Mouse (Mus musculus) myocyte (in vitro differentiated cells): ENCODE data around the gene Tmem145. TPM values are rescaled to one million over a fixed set of nuclear protein-coding genes. Genes with fewer than 3 reads are reported as not detected.
"Not testable (repeated sequence)": the region's sequence is repeated elsewhere in the genome, so short reads cannot be mapped to it uniquely, and the experiment has no call there.

ENCODE experiments used
- H3K27me3 ChIP-seq: one replicate; pipeline ENCODE4 v1.6.1; 2011; ENCODE audit not compliant: control insufficient read depth, insufficient read depth, insufficient read length
- H3K36me3 ChIP-seq: one replicate; pipeline ENCODE4 v1.6.1; 2011; ENCODE audit not compliant: control insufficient read depth, insufficient read depth
- H3K4me2 ChIP-seq: one replicate; pipeline ENCODE4 v1.6.1; 2011; ENCODE audit warnings: low read depth, control low read depth
- H3K4me3 ChIP-seq: one replicate; pipeline ENCODE4 v1.5.1; 2011; ENCODE audit warnings: mild to moderate bottlenecking, control low read depth, moderate library complexity
- H3K79me2 ChIP-seq: one replicate; pipeline ENCODE4 v1.6.1; 2011; ENCODE audit not compliant: control insufficient read depth, insufficient read depth
- H3ac ChIP-seq: one replicate; pipeline ENCODE4 v1.6.1; 2011; ENCODE audit not compliant: control insufficient read depth, insufficient read length
- CEBPB ChIP-seq: IDR thresholded peaks from 2 replicates; pipeline ENCODE4 v1.6.1; 2011; ENCODE audit warnings: mild to moderate bottlenecking, moderate library complexity; ENCODE audit not compliant: poor library complexity, insufficient read depth, severe bottlenecking
- E2F4 ChIP-seq: IDR thresholded peaks from one replicate; pipeline ENCODE4 v1.6.1; 2011; ENCODE audit warnings: mild to moderate bottlenecking, control low read depth, moderate library complexity; ENCODE audit not compliant: insufficient read depth
- MAX ChIP-seq: IDR thresholded peaks from one replicate; pipeline ENCODE4 v1.6.1; 2011; ENCODE audit warnings: low read depth, mild to moderate bottlenecking, control low read depth
- MYOD1 ChIP-seq, 3 experiments: IDR thresholded peaks; one replicate each; pipeline ENCODE4 v1.6.1; 2011; ENCODE audit warnings: control low read depth in 2 of 3, low read depth in 2 of 3, mild to moderate bottlenecking in 2 of 3, moderate library complexity in 1 of 3; ENCODE audit not compliant: insufficient read length in 2 of 3, control insufficient read depth in 1 of 3
- MYOG ChIP-seq, 3 experiments: IDR thresholded peaks; one replicate each; pipeline ENCODE4 v1.6.1; 2011; ENCODE audit warnings: control low read depth in 2 of 3, low read depth in 2 of 3, mild to moderate bottlenecking in 2 of 3; ENCODE audit not compliant: insufficient read length in 2 of 3, control insufficient read depth in 1 of 3, insufficient read depth in 1 of 3
- POLR2A ChIP-seq: IDR thresholded peaks from one replicate; pipeline ENCODE4 v1.6.1; 2011; ENCODE audit warnings: low read depth, mild to moderate bottlenecking, control low read depth, moderate library complexity; ENCODE audit not compliant: insufficient read length
- POLR2AphosphoS2 ChIP-seq: IDR thresholded peaks from one replicate; pipeline ENCODE4 v1.6.1; 2011; ENCODE audit warnings: low read depth, control low read depth; ENCODE audit not compliant: insufficient read length
- REST ChIP-seq: IDR thresholded peaks from one replicate; pipeline ENCODE4 v1.6.1; 2011; ENCODE audit warnings: mild to moderate bottlenecking, control low read depth, moderate library complexity; ENCODE audit not compliant: insufficient read depth, insufficient read length
- SRF ChIP-seq: IDR thresholded peaks from one replicate; pipeline ENCODE4 v1.6.1; 2011; ENCODE audit warnings: low read depth; ENCODE audit not compliant: control insufficient read depth, insufficient read length
- TCF12 ChIP-seq: IDR thresholded peaks from one replicate; pipeline ENCODE4 v1.6.1; 2011; ENCODE audit warnings: mild to moderate bottlenecking, control low read depth; ENCODE audit not compliant: poor library complexity, insufficient read depth, severe bottlenecking
- TCF3 ChIP-seq: IDR thresholded peaks from one replicate; pipeline ENCODE4 v1.6.1; 2011; ENCODE audit warnings: low read depth, control low read depth; ENCODE audit not compliant: insufficient read length
- USF1 ChIP-seq: IDR thresholded peaks from one replicate; pipeline ENCODE4 v1.6.1; 2011; ENCODE audit warnings: low read depth, mild to moderate bottlenecking, control low read depth, moderate library complexity
- polyA plus RNA-seq: library from polyadenylated mRNA; unstranded; fragments of >200 nt; fragmentation: generic; extraction: Trizol; gene quantifications from one replicate; pipeline ENCODE4 v1.2.1, GENCODE M21; 2012; ENCODE audit warnings: missing spikeins

Tmem145 gene
- 0.02 TPM for polyA plus RNA-seq

GRCm38 (mm10) chr7:25305956-25306613 is at the start of gene Tmem145:
Gene Tmem145 (plus strand): TSS chr7:25306106.
- peaks cover 60% of the 10 kb centered on the region for H3K27me3 ChIP-seq
- H3K4me2 ChIP-seq = peak within 1 kb of the TSS; percentile 30
- no peaks in the 10 kb centered on the region for H3K36me3 ChIP-seq
- H3ac ChIP-seq = no peak within 1 kb of the TSS
- H3K79me2 ChIP-seq = no peaks in the 10 kb centered on the region
- TF ChIP-seq CEBPB = no peak
- TF ChIP-seq POLR2AphosphoS2 = no peak
- TF ChIP-seq TCF3 = no peak
- TF ChIP-seq SRF = no peak
- no peak for TF ChIP-seq TCF12
- TF ChIP-seq REST = peak; percentile 99
- no peak within 1 kb of the TSS for H3K4me3 ChIP-seq

GRCm38 (mm10) chr7:25261896-25262295 is 44.0 kb upstream of the Tmem145 start:
- Histone ChIP-seq H3K4me2 (no peak overlapping the region), H3K79me2 (no peaks in the 10 kb centered on the region), H3K27me3 (no peaks in the 10 kb centered on the region), H3ac (no peak overlapping the region), H3K4me3 (no peak overlapping the region), H3K36me3 (no peaks in the 10 kb centered on the region)
- TF ChIP-seq POLR2A (no peak), USF1 (no peak), E2F4 (no peak), POLR2AphosphoS2 (no peak), TCF3 (no peak), MAX (no peak), SRF (no peak), MYOG (IDR thresholded peaks at IDR 0.05; ENCODE audit: control insufficient read depth in 1 of 3, insufficient read depth in 1 of 3, insufficient read length in 2 of 3, low read depth in 2 of 3) (no peak), TCF12 (no peak), CEBPB (no peak), REST (no peak), MYOD1 (IDR thresholded peaks at IDR 0.05; ENCODE audit: control insufficient read depth in 1 of 3, insufficient read length in 2 of 3, low read depth in 2 of 3) (no peak)

GRCm38 (mm10) chr7:25263968-25264870 is 41.7 kb upstream of the Tmem145 start:
- H3K4me2 ChIP-seq = no peak overlapping the region
- no peak for TF ChIP-seq SRF
- no peak for TF ChIP-seq POLR2AphosphoS2
- no peak for TF ChIP-seq CEBPB
- TF ChIP-seq E2F4 = no peak
- TF ChIP-seq USF1 = no peak
- no peak for TF ChIP-seq TCF3
- no peak for TF ChIP-seq MYOG (IDR thresholded peaks at IDR 0.05; ENCODE audit: control insufficient read depth in 1 of 3, insufficient read depth in 1 of 3, insufficient read length in 2 of 3, low read depth in 2 of 3)
- TF ChIP-seq POLR2A = no peak
- no peak for TF ChIP-seq TCF12
- no peak for TF ChIP-seq MAX
- no peak for TF ChIP-seq MYOD1 (IDR thresholded peaks at IDR 0.05; ENCODE audit: control insufficient read depth in 1 of 3, insufficient read length in 2 of 3, low read depth in 2 of 3)

GRCm38 (mm10) chr7:25265743-25266142 is 40.2 kb upstream of the Tmem145 start:
- not testable (repeated sequence) for H3K36me3 ChIP-seq, H3K4me2 ChIP-seq, H3K27me3 ChIP-seq, H3K4me3 ChIP-seq, H3ac ChIP-seq
- peaks cover 17% of the 10 kb centered on the region for H3K79me2 ChIP-seq

More at GRCm38 (mm10) chr7:25263968-25264870, 41.7 kb upstream of the Tmem145 start:
- Histone ChIP-seq H3K79me2 (peaks cover 9% of the 10 kb centered on the region), H3K27me3 (no peaks in the 10 kb centered on the region), H3K36me3 (no peaks in the 10 kb centered on the region), H3K4me3 (no peak overlapping the region), H3ac (no peak overlapping the region)

- Histone ChIP-seq H3ac (no peak overlapping the region), H3K4me3 (peak overlapping the region; percentile 84), H3K27me3 (no peaks in the 10 kb centered on the region), H3K36me3 (no peaks in the 10 kb centered on the region), H3K4me2 (peak overlapping the region; percentile 97), H3K79me2 (peaks cover 17% of the 10 kb centered on the region)
- TF ChIP-seq MYOD1 (IDR thresholded peaks at IDR 0.05; ENCODE audit: control insufficient read depth in 1 of 3, insufficient read length in 2 of 3, low read depth in 2 of 3) = no peak
These were observed 39.5 kb upstream of the Tmem145 start for GRCm38 (mm10) chr7:25266180-25266962.
